Mouse (Mus musculus) layer of hippocampus, postnatal 25 days (tissue): Measurements from ENCODE around the gene Agap1. TPM values are rescaled to one million over a fixed set of nuclear protein-coding genes. Genes with fewer than 3 reads are reported as not detected.
A peak's percentile ranks its signal among the peaks of the same experiment; 100 is the strongest.

Experiments used
- DNase-seq, 2 experiments: peaks; one replicate each; pipeline ENCODE4 v3.0.0; 2022; ENCODE audit warnings: mixed read lengths in 2 of 2, low spot score in 1 of 2; ENCODE audit errors: extremely low spot score in 1 of 2
- total RNA-seq, 2 experiments: library from RNA; stranded (reverse); gene quantifications; 2 replicates each; pipeline ENCODE4 v1.2.3; 2021

Gene Agap1
- total RNA-seq, 2 experiments from 2014 or later: 255 to 275 TPM

DNA sequence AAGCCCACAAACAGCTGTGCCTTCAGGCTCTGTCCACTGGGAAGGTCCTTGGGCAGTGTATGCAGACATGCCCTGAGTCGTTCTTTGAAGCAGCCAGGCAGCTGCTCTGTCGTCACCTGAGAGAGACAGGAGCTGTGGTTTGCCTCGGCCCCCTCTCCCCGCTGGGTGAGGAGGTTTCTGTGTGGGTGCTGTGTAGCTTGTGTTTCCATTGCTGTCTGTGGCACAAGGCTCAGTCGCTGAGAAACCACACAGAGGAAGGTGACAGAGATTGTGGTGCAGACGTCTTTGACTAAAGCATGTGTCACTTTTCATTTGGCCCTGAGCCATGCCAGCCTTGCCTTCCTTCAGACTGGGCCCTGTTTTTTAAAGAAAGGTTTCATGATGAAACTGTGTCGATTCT lies 148.3 kb downstream of the Agap1 start:
- DNase-seq: no peak

DNA sequence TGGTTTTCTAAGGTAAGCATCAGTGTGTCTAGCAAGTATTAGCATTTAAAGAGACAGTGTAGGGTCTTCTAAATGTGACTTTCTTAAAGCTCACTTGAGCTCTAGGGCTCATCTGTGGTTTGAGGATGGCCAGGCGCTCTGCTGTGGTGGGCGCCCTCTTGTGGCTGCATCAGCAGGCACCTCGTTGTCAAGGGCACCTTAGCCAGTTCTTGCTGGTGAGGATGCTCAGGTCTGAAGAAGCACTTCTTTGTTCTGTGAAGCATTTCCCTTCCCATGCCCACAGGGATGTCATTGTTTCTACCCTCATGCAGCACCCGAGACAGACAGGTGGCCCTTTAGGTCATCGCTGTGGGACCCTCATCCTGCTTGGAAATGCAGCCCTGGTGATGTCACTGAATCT lies 152.0 kb downstream of the Agap1 start:
- peak in 1 of 2 experiments; percentile 77 for DNase-seq

DNA sequence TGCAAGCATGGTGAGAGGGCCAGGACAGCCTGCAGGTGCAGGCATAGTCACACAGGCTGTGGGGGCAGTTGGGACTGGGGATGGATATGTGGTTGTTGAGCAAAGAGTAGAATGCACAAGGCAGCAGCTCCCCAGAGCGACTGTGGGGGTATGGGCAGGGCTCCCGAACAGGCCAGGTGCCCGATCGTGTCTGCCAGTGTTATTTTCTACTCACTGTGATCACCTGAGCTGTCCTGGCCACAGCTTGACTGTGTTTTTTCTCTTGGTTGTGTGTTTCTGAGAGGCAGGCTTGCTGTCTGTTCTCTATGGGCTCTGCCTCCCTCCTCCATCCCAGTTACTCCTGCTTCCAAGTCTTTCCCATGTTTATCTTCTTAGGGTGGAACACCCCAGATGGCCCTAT lies 154.2 kb downstream of the Agap1 start:
- DNase-seq: no peak

DNA sequence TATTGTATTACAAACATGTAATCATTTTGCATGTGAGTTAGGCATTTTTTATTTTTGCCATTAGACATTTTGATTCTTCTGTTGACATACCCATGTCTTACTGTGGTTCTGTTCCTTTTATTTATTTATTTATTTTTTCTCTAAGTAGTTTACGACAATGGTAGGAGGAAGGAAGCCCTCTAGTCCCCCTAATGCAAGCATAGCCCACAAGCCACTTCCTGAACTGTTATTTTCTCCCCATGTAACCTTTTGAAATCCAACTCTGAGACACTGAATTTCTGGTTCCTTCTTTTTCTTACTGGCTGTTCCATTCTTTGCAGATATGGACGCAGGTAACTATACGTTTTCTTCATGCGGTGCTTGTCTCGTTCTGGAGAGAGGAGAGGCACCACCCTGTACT lies 155.4 kb downstream of the Agap1 start:
- DNase-seq: no peak

DNA sequence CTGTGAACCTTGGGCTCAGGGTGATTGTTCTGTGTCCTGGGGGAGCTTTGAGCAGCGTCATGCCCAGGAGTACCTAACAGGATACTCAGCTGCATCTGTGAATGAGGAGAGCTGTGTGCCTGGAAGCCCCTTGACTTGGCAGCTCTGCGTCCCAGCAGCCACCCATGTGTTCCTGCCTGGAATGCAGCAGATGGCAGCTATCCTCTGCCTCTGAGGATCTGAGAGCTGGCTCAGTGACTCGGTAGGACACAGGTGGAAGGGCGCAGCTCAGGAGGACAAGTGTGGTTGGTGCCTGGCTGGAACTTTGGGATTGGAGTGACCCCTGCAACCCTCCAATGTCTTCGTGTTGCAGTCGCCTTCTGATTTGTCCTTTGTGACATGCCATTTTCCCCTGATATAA lies 156.9 kb downstream of the Agap1 start:
- DNase-seq: no peak

DNA sequence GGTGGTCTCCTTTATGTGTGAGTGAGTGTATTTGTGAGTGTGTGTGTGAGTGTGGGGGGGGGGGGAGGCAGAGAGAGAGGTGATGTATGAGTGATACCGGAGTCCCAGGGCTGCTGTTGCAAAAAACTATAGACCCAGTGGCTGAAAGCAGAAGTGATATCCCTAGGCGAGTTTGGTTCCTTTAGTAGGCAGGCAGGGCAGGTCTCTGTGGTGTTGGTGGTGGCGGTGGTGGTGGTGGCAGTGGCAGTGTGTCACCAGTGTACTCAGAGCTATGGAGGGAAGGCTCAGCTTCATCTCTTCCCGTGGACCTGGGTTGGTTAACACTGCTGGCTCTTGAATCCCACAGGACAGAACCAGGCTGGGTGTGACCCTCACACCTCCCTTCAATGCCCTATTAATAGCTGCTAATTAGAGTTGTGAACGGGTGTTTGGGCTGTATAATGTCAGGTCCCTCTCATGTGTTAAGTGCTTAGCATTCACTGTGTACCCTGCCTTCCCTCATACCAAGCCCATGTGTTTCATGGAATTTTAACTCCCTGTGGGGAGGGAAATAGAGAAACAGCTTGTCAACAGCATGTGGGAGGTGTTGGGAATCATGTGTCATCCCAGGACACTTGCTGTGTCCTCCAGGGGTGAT lies 158.7 kb downstream of the Agap1 start:
- DNase-seq: no peak

DNA sequence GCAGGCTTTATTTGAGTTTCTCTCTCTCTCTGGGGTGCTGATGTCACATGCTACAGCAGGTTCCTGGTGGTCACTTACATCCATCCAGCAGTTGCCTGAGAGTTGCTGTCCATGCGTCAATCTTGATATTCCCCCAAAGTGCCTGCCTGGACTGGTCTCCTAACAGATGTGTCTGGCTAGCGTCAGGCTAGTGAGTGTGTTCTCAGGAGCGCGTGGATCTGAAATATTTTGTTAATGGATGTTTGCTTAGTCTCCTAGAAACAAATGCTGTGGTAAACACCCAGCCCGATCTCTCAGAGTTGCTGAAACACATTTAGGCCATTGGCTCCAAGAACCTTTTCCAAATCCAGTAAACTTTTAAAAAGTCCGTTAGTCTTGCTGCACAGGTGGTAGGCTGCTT lies 161.9 kb downstream of the Agap1 start:
- DNase-seq: no peak

DNA sequence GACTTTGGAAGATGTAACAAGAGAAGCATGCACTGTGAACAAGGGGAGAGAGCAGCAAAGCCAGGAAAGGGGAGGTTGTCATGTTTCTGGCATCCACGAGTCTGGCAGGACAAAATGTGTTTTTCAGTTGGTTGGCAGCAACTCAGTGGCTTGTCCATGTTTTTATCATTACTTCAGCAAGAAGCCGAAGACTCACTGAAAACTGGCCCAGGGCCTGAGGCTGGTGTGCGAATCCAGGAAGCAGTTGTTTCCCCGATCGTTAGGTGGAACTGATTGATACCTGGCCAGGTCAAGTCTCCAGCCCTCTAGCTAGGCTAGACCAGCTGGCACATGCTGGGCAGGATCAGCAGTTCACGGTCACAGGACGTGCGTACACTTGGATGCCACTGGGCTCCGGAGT lies 162.7 kb downstream of the Agap1 start:
- no peak for DNase-seq

DNA sequence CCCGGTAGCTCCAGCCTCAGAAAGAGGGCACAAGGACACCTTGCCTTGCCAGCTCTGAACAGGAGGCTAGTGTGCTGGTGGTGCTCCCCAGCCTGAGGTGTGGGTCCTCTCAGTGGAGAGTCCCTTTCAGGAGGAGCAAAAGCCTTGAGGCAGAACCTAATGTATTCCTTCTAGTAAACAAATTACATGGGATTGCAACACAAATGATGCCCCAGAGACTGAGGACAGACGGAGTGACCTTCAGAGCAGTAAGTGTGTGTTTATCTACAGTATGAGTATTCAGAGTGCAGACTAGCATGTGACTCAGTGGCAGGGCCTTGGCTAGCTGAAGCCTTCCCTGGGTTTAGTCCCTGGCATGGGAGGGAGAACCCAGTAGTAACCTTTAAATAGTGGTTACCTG lies 165.4 kb downstream of the Agap1 start:
- no peak for DNase-seq

DNA sequence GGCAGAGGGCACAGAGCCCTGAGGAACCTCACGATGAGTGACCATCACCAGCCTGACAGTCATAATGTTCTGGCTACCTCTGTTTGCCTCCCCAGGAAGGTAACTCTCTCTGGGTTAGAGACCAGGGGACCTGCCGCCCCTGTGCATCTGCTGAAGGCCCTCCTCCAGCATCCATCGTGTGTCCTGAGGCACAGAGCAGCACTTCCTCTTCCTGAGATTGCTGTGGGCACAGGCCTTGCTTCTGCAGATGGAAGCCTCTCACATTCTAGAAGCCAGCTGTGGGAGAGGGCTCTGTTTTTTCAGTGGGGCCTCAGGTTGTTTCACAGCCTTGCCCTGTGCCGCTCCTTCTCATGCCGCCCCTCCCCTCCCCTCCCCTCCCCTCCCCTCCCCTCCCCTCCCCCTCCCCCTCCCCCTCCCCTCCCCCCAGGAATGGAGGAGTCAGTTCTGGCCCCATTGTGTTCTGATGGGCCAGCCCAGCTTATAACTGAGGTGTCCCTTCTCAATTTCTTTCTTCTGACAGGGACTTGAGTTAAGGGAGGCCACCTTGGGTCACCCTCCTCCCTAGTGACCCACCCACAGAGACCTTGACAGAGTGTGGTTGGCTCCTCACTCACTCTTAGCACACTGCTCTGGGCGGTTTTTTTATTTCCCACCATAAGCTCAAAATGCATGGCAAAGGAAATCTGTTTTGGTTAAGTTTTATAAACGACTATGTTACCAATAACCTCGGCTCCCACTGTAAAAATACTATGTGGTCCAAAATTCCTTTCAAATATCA lies 166.6 kb downstream of the Agap1 start:
- DNase-seq: no peak

DNA sequence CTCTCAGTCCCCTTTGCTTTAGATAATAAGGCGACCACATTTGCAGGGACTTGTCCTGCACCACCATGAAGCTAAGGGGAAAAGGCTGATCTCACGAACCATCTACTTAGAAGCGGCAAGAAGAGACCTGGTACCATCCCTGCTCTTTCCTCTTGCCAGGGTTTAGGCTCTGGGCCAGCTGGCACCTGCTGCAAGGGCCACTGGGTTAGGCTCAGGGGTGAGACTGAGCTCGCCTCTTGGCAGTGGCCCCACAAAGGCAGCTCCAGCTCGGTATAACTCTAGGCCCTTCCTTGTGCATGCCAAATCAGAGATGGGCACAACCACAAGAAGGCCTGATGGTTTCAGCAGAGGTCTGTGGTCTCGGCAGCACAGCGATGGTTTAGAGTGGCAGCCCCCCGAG lies 167.3 kb downstream of the Agap1 start:
- DNase-seq: no peak

DNA sequence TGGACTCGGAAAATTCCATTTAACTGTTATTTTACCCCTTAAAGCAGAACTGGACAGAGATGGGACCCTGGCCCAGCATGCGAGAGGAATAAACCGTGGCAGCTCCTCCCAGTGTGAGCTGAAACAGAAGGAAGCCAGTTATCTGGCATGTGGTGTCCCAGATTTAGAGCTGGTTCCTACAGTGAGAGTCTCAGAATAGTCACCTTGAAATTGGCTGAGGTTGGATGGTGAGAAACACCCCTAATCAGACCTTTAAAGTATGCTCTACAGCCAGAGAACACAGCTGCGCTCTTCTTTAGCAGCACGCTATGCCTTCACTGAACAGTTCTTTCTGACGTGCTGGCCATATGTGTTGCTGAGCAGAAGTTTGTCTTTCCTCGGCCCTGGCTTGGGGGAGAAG lies 168.2 kb downstream of the Agap1 start:
- DNase-seq: no peak

DNA sequence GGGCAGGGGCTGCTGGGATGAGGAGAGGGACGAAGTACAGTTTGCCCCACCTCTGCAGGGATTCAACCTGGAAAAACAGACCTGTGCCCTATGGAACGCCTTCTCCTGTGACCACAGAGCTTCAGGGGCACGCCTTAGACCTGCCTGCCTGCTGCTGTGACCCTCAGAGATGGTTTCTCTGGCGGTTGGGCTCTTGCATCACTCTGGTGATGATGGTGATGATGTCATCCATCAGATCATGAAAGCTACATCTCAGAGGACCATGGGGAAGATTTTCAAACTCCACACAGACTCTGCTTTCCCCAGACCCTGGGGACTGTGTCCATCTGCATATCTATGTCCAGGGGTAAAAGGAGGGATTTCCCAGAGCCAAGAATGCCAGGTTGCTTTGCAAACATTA lies 170.7 kb downstream of the Agap1 start:
- no peak for DNase-seq

DNA sequence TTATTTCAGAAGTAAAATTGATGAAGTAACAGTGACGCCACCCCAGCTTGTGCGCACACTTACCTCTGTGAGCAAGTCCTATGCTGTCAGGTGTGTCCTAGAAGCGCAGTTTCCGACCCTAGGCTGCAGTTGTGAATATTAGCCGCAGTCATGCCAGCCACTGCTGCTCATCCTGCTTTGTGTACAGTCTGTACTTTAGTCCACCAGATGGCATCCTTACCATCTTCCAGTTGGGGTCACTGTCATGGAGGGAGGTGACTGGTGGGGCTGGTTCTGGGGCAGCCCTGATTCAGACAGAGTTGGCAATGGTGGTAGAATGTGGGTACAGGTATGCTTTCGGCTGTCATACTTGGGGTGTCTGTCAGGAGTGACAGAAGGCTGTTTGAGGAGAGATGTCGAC lies 171.4 kb downstream of the Agap1 start:
- no peak for DNase-seq

DNA sequence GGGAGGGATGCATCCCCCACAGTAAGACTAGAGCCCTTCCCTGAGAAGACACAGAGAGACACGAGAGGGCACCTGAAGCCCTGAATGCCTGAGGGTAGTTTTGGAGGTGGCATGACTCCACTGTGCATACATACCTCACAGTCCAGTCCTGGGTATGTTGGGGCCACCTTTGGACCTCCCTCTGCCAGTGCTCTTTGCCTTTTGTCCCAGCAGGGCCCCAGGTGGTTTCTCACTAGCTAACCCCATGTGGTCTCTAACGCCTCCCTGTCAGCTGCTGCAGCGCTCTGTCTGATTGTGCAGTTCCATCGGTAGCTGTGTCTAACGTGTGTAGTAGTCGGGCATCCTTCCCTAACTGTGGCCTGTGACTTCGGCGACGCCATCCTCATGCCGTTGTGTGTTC lies 172.3 kb downstream of the Agap1 start:
- DNase-seq: no peak

DNA sequence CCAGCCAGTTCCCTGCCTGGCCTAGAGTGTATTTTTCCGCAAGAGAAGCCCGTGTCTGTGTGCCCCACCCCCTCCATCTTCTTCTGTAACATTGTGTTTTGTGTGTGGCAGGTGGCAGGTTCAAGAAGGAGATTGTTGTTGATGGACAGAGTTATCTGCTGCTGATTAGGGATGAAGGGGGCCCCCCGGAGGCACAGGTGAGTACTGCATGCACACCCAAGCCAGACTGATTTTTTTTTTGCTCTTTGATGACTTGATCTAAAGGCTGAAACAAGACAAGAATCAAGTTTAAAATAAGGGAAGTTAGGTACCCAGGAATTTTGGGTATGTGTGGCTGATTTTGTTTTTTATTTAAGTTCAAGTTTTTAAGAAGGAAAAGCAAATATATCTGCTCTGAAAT lies 173.0 kb downstream of the Agap1 start:
- DNase-seq: peak in 1 of 2 experiments; percentile 72

DNA sequence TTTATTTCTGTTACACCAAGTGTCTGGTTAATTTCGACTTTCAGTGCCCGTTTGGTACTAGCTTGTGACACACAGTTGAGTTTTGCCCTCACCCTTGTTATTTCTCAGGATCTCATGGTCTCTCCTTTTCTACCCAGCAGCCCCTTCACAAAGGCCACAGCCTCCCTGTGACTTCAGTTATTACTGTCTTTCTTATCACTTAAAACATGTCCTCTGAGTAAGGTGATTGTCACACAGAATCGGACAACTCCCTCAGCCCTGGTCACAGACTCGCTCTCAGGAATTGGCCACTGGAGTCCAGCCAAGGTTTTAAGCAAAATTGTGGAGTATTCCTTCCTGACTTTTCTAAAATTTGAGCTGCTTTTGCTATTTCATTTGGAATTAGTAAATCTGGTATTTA lies 176.2 kb downstream of the Agap1 start:
- no peak for DNase-seq

DNA sequence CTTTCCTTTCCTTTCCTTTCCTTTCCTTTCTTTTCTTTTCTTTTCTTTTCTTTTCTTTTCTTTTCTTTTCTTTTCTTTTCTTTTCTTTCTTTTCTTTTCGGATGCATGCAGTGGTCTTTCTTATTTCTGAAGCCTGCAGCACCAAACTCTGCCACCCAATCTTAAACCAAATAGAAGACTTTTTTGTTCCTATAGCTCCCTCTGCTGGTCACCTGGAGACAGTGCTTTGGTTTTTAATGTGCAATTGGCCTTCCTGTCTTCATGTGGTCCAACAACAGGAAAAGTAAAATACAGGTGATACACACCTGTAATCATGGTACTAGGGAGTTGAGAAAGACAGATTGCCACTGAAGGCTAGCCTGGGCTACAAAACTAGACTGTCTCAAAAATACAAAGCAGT lies 177.1 kb downstream of the Agap1 start:
- DNase-seq: no peak

DNA sequence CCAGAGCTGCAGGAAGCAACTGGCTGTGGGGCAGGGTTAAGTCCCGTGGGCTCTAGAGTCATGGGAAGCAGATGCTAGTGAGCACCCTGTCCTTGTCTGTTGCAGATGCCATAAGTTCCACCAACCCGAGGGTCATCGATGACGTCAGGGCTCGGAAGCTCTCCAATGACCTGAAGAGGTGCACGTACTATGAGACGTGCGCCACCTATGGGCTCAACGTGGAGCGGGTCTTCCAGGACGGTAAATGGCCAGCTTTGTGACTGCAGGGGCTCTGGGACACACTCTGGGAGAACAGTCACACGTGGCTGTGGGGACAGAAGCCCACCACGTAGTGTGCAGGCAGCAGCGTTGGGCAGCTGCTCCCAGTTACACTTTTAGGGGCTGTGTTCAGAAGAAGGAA lies 179.4 kb downstream of the Agap1 start:
- DNase-seq: no peak

DNA sequence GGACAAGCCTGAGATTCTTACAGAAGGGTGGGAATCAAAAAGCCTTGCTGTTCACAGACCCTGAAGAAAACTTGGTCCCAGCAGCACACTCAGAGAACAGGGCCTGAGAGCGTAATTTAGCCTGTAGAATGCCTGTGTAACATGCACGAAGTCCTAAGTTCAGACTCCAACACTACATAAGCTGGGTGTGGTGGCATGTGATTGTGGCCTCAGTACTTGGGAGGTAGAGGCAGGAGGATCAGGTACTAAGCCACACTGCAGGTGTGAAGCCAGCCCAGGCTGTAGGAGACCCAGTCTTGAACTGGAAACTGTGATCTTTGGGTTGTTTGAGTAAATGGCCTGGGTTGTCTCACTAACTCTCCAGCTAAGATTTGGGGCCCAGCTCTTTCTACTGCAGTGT lies 180.5 kb downstream of the Agap1 start:
- no peak for DNase-seq

DNA sequence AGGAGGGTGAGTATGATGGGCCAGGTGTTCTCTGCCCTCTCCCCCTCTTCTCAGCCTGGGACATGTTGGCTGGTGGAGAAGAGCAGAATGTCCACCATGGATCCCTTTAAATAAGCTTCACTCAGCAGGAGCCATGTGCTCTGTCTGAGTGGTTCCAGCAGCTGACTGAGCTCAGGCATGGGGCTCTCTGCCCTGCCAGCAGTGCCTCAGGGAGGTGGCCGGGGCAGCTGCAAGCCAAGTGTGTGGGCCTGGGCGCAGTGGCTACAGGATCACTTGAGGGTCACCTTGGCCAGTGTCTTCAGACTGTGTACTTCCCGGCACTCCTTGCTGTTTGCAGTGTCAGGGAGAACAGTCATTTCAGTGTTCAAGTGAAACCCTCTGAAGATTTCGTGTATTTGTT lies 183.1 kb downstream of the Agap1 start:
- DNase-seq: no peak

DNA sequence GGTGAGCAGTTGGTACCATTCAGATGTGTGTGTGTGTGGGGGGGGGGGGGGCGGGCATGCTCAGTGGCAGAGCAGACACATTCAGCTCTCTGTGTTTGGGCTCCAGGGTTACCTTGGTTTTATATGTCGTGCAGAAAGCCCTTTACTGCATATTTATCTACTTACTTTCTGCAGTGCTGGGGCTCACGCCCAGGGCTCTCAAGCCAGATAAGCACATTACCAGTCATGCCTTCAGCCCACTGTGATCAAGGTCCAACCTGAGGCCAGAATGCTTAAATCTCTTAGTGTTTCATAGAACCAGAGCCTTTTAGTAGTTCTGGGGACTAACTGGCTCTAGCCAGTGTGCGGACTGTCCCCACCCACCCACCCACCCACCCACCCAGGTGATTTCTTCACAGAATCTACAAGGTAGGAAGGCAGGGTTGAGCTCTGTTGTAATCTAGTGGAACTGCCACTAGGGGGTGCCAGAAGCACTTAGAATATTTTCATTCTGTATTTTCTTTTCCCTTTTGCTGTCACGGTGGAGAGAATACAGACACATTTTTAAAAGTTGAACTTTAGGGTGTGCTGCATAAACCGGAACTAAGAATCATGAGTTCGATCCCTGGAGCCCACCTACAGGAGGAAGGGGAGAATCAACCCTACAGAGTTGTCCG lies 189.0 kb downstream of the Agap1 start:
- DNase-seq: peak in 1 of 2 experiments; percentile 65
